Mouse (Mus musculus): ENCODE results near the gene Apom.

Gene Apom

GRCm38 (mm10) chr17:35096597-35096996 is 35.3 kb downstream of the Apom start:
- DNase-seq (ENCODE audit: low spot score) = no peak

- no peak for DNase-seq (ENCODE audit: low spot score)
Observed at GRCm38 (mm10) chr17:35094475-35095365, 37.1 kb downstream of the Apom start.

GRCm38 (mm10) chr17:35092403-35093198 is 39.2 kb downstream of the Apom start:
- DNase-seq (ENCODE audit: low spot score) = no peak

GRCm38 (mm10) chr17:35090166-35090932 is 41.5 kb downstream of the Apom start:
- DNase-seq (ENCODE audit: low spot score) = no peak

- DNase-seq (ENCODE audit: low spot score) = peak; percentile 94
Observed at GRCm38 (mm10) chr17:35088825-35089644, 42.8 kb downstream of the Apom start, which contains the start of gene Abhd16a. Abhd16a (plus strand) TSS chr17:35089263.

- no peak for DNase-seq (ENCODE audit: low spot score)
Observed at GRCm38 (mm10) chr17:35088151-35088550, 43.7 kb downstream of the Apom start.

GRCm38 (mm10) chr17:35085208-35085865 is 46.5 kb downstream of the Apom start, which contains the start of gene Ly6g6f:
Ly6g6f (minus strand) TSS chr17:35085610.
- no peak for DNase-seq (ENCODE audit: low spot score)

- no peak for DNase-seq (ENCODE audit: low spot score)
Observed at GRCm38 (mm10) chr17:35083929-35084497, 47.8 kb downstream of the Apom start.

GRCm38 (mm10) chr17:35082841-35083576 is 48.8 kb downstream of the Apom start:
- no peak for DNase-seq (ENCODE audit: low spot score)

- no peak for DNase-seq (ENCODE audit: low spot score)
Observed at GRCm38 (mm10) chr17:35080710-35081109, 51.1 kb downstream of the Apom start.

- DNase-seq (ENCODE audit: low spot score) = no peak
Observed at GRCm38 (mm10) chr17:35080248-35080647, 51.6 kb downstream of the Apom start.

GRCm38 (mm10) chr17:35079778-35080177 is 52.1 kb downstream of the Apom start:
- no peak for DNase-seq (ENCODE audit: low spot score)

All from layer of hippocampus, adult 11-12 months (tissue).